Mouse (Mus musculus) kidney, postnatal 0 days (tissue): ENCODE measurements around the gene Gm5089. TPM values are rescaled to one million over a fixed set of nuclear protein-coding genes. Genes with fewer than 3 reads are reported as not detected.

Experiments
- ATAC-seq: fragments of 200-750 bp; cut with Nextera tagmentation; replicated peaks from 2 replicates; pipeline ENCODE4 v1.8.0; 2017; ENCODE audit warnings: low read depth, moderate number of reproducible peaks, moderate TSS enrichment, moderate library complexity; ENCODE audit not compliant: low FRiP score
- DNase-seq: peaks from one replicate; pipeline ENCODE4 v3.0.0-alpha.2; 2016; ENCODE audit warnings: low spot score
- H3K27ac ChIP-seq: fragments of 300-500 bp; sonication (generic); 2 replicates; pipeline ENCODE4 v1.5.1; 2014; ENCODE audit warnings: mild to moderate bottlenecking
- H3K27me3 ChIP-seq: fragments of 300-500 bp; sonication (generic); 2 replicates; pipeline ENCODE4 v1.6.1; 2014; ENCODE audit warnings: low read length, mixed read lengths; ENCODE audit not compliant: insufficient read depth
- H3K36me3 ChIP-seq: fragments of 300-500 bp; sonication (generic); 2 replicates; pipeline ENCODE4 v1.6.1; 2014; ENCODE audit warnings: low read length, mixed read lengths; ENCODE audit not compliant: insufficient read depth
- H3K4me1 ChIP-seq: fragments of 300-500 bp; sonication (generic); replicated peaks from 2 replicates; pipeline ENCODE4 v1.6.1; 2014; ENCODE audit warnings: antibody characterized with exemption, low read length, mixed read lengths; ENCODE audit not compliant: insufficient read depth
- H3K4me2 ChIP-seq: fragments of 300-500 bp; sonication (generic); 2 replicates; pipeline ENCODE4 v1.6.1; 2014; ENCODE audit warnings: mild to moderate bottlenecking, low read length, moderate library complexity, mixed read lengths
- H3K4me3 ChIP-seq: fragments of 300-500 bp; sonication (generic); replicated peaks from 2 replicates; pipeline ENCODE4 v1.5.1; 2014; ENCODE audit warnings: low read depth, low read length
- H3K9ac ChIP-seq: fragments of 300-500 bp; sonication (generic); 2 replicates; pipeline ENCODE4 v1.6.1; 2014; ENCODE audit warnings: low read depth, low read length
- H3K9me3 ChIP-seq: fragments of 300-500 bp; sonication (generic); replicated peaks from 2 replicates; pipeline ENCODE4 v1.6.1; 2016; ENCODE audit warnings: low read length, inconsistent platforms, mixed read lengths
- CTCF ChIP-seq: IDR thresholded peaks from 2 replicates; pipeline ENCODE4 v1.5.1; 2016; ENCODE audit warnings: antibody characterized with exemption, low read depth, mild to moderate bottlenecking, moderate library complexity
- WGBS: fragments of 180-500 bp; shearing (Covaris S2); extraction: QIAGEN DNeasy Blood & Tissue Kit; methylation state at CpG from one replicate; pipeline ENCODE4 v1.1.7; 2014; 5-methylcytosine and 5-hydroxymethylcytosine counted together
- polyA plus RNA-seq: library from polyadenylated mRNA; unstranded; fragments of >200 nt; fragmentation: Nextera tagmentation; extraction: Ambion mirVana; gene quantifications from 2 replicates; pipeline ENCODE4 v1.2.1, GENCODE M21; 2015

Gm5089 gene
- polyA plus RNA-seq, 1 experiment from 2014 or later, result not detected

- no peak overlapping the region for H3K4me2 ChIP-seq
- no peak for DNase-seq
- H3K27me3 ChIP-seq, result peaks cover 99% of the 10 kb centered on the region
- H3K27ac ChIP-seq, result no peak overlapping the region
- ATAC-seq, result no peak
- H3K9ac ChIP-seq, result no peak overlapping the region
- H3K4me1 ChIP-seq, result peaks cover 15% of the 10 kb centered on the region; the same call in 1 of the 2 replicates
- H3K9me3 ChIP-seq, result no peaks in the 10 kb centered on the region
- H3K4me3 ChIP-seq, result no peak overlapping the region
- no peak for TF ChIP-seq CTCF
- WGBS, result 12% methylated on average over 31 of the region's 31 CpGs
- H3K36me3 ChIP-seq, result no peaks in the 10 kb centered on the region
Observed at GRCm38 (mm10) chr14:122471449-122472085, 20.7 kb upstream of the Gm5089 start.

GRCm38 (mm10) chr14:122468971-122469755, 18.2 kb upstream of the Gm5089 start:
- ATAC-seq (no peak), DNase-seq (no peak)
- Histone ChIP-seq H3K27me3 (peaks cover 99% of the 10 kb centered on the region), H3K4me2 (no peak overlapping the region), H3K27ac (no peak overlapping the region), H3K4me3 (no peak overlapping the region), H3K9ac (no peak overlapping the region), H3K4me1 (peaks cover 13% of the 10 kb centered on the region), H3K36me3 (no peaks in the 10 kb centered on the region), H3K9me3 (no peaks in the 10 kb centered on the region)
- TF ChIP-seq CTCF, result no peak
- WGBS, result 3% methylated on average over 28 of the region's 28 CpGs

- no peak for DNase-seq
Observed at GRCm38 (mm10) chr14:122467926-122468841, 17.3 kb upstream of the Gm5089 start.

GRCm38 (mm10) chr14:122466756-122467362, 15.9 kb upstream of the Gm5089 start:
- H3K27me3 ChIP-seq, result peaks cover 97% of the 10 kb centered on the region
- H3K4me2 ChIP-seq, result no peak overlapping the region
- DNase-seq (no peak), ATAC-seq (no peak)
- TF ChIP-seq CTCF, result no peak
- no peaks in the 10 kb centered on the region for H3K36me3 ChIP-seq
- H3K9me3 ChIP-seq, result no peaks in the 10 kb centered on the region
- H3K27ac ChIP-seq, result no peak overlapping the region
- H3K9ac ChIP-seq, result no peak overlapping the region
- H3K4me3 ChIP-seq, result no peak overlapping the region
- peaks cover 18% of the 10 kb centered on the region for H3K4me1 ChIP-seq
- WGBS, result 42% methylated on average over 7 of the region's 7 CpGs

More at GRCm38 (mm10) chr14:122467926-122468841, 17.3 kb upstream of the Gm5089 start:
- Histone ChIP-seq H3K27ac (no peak overlapping the region), H3K4me2 (no peak overlapping the region), H3K4me1 (peaks cover 18% of the 10 kb centered on the region), H3K27me3 (peaks cover 99% of the 10 kb centered on the region), H3K9ac (no peak overlapping the region), H3K4me3 (no peak overlapping the region), H3K36me3 (no peaks in the 10 kb centered on the region), H3K9me3 (no peaks in the 10 kb centered on the region)
- TF ChIP-seq CTCF, result no peak
- ATAC-seq, result no peak
- WGBS, result 3% methylated on average over 23 of the region's 23 CpGs

DNA sequence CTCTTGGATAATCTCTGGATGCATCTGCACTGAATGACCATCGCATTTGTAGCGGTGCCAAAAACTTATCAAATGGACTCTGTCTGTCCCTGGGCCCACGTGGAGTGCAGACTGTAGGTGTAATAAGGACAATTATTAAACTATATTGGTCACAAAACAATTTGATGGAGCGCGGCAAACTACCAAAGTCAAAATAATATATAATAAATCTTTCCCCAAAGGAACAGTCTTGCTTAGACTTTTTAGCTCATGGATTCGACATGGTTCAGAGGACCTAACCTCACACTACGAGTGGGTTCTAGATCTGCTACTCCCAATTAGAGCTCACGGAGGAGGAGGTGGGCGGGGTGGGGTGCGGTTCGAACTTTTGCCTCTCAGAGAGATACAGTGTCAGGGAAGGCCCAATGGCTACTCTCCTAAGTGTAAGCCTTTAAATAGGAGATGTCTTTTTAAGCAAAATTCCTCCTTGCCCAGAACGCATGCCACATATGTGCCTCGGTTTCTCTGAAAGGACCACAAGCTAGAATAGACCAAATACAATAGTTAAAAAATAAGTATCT, 15.1 kb upstream of the Gm5089 start:
- H3K4me3 ChIP-seq, result no peak overlapping the region
- no peak overlapping the region for H3K27ac ChIP-seq
- ATAC-seq (no peak), DNase-seq (no peak)
- no peaks in the 10 kb centered on the region for H3K36me3 ChIP-seq
- WGBS, result 18% methylated on average over 13 of the region's 13 CpGs
- no peak overlapping the region for H3K4me2 ChIP-seq
- H3K4me1 ChIP-seq, result peaks cover 18% of the 10 kb centered on the region
- no peak for TF ChIP-seq CTCF
- no peak overlapping the region for H3K9ac ChIP-seq
- H3K9me3 ChIP-seq, result no peaks in the 10 kb centered on the region
- H3K27me3 ChIP-seq, result peaks cover 93% of the 10 kb centered on the region
